Mouse (Mus musculus) myocyte (in vitro differentiated cells): ENCODE data around the gene 3110040M04Rik.

ENCODE experiments used
- CEBPB ChIP-seq: IDR thresholded peaks from 2 replicates; pipeline ENCODE4 v1.6.1; 2011; ENCODE audit warnings: mild to moderate bottlenecking, moderate library complexity; ENCODE audit not compliant: poor library complexity, insufficient read depth, severe bottlenecking
- E2F4 ChIP-seq: IDR thresholded peaks from one replicate; pipeline ENCODE4 v1.6.1; 2011; ENCODE audit warnings: mild to moderate bottlenecking, control low read depth, moderate library complexity; ENCODE audit not compliant: insufficient read depth
- MAX ChIP-seq: IDR thresholded peaks from one replicate; pipeline ENCODE4 v1.6.1; 2011; ENCODE audit warnings: low read depth, mild to moderate bottlenecking, control low read depth
- MYOG ChIP-seq, 3 experiments: IDR thresholded peaks; one replicate each; pipeline ENCODE4 v1.6.1; 2011; ENCODE audit warnings: control low read depth in 2 of 3, low read depth in 2 of 3, mild to moderate bottlenecking in 2 of 3; ENCODE audit not compliant: insufficient read length in 2 of 3, control insufficient read depth in 1 of 3, insufficient read depth in 1 of 3
- POLR2A ChIP-seq: IDR thresholded peaks from one replicate; pipeline ENCODE4 v1.6.1; 2011; ENCODE audit warnings: low read depth, mild to moderate bottlenecking, control low read depth, moderate library complexity; ENCODE audit not compliant: insufficient read length
- POLR2AphosphoS2 ChIP-seq: IDR thresholded peaks from one replicate; pipeline ENCODE4 v1.6.1; 2011; ENCODE audit warnings: low read depth, control low read depth; ENCODE audit not compliant: insufficient read length
- TCF12 ChIP-seq: IDR thresholded peaks from one replicate; pipeline ENCODE4 v1.6.1; 2011; ENCODE audit warnings: mild to moderate bottlenecking, control low read depth; ENCODE audit not compliant: poor library complexity, insufficient read depth, severe bottlenecking
- TCF3 ChIP-seq: IDR thresholded peaks from one replicate; pipeline ENCODE4 v1.6.1; 2011; ENCODE audit warnings: low read depth, control low read depth; ENCODE audit not compliant: insufficient read length
- USF1 ChIP-seq: IDR thresholded peaks from one replicate; pipeline ENCODE4 v1.6.1; 2011; ENCODE audit warnings: low read depth, mild to moderate bottlenecking, control low read depth, moderate library complexity

GRCm38 (mm10) chr1:151250529-151251193 lies 46.7 kb downstream of the 3110040M04Rik start:
- TF ChIP-seq POLR2AphosphoS2 = no peak
- peak; percentile 43 for TF ChIP-seq MAX
- no peak for TF ChIP-seq POLR2A
- peak; percentile 94 for TF ChIP-seq TCF3
- TF ChIP-seq USF1 = peak; percentile 99
- TF ChIP-seq TCF12 = peak; percentile 99
- TF ChIP-seq MYOG (IDR thresholded peaks at IDR 0.05; ENCODE audit: control insufficient read depth in 1 of 3, insufficient read depth in 1 of 3, insufficient read length in 2 of 3, low read depth in 2 of 3) = peak; percentile 94 to 100 (median 98)
- no peak for TF ChIP-seq E2F4
- TF ChIP-seq CEBPB = 0 out of 2 replicates have a peak, but pooled peaks have one; percentile 34
